Mouse (Mus musculus) myocyte (in vitro differentiated cells): ENCODE measurements at regions not wholly inside any gene's neighbourhood (a gene's known extent, or its start where the extent isn't known, plus 50 kb on each side); places are given as distances from the start of the nearest gene placed in this dataset.
A peak's percentile ranks its signal among the peaks of the same experiment; 100 is the strongest.
"Not testable (repeated sequence)": the region's sequence is repeated elsewhere in the genome, so short reads cannot be mapped to it uniquely, and the experiment has no call there.

Source experiments
- H3K27me3 ChIP-seq: one replicate; pipeline ENCODE4 v1.6.1; 2011; ENCODE audit not compliant: control insufficient read depth, insufficient read depth, insufficient read length
- H3K36me3 ChIP-seq: one replicate; pipeline ENCODE4 v1.6.1; 2011; ENCODE audit not compliant: control insufficient read depth, insufficient read depth
- H3K4me2 ChIP-seq: one replicate; pipeline ENCODE4 v1.6.1; 2011; ENCODE audit warnings: low read depth, control low read depth
- H3K4me3 ChIP-seq: one replicate; pipeline ENCODE4 v1.5.1; 2011; ENCODE audit warnings: mild to moderate bottlenecking, control low read depth, moderate library complexity
- H3K79me2 ChIP-seq: one replicate; pipeline ENCODE4 v1.6.1; 2011; ENCODE audit not compliant: control insufficient read depth, insufficient read depth
- H3ac ChIP-seq: one replicate; pipeline ENCODE4 v1.6.1; 2011; ENCODE audit not compliant: control insufficient read depth, insufficient read length
- CEBPB ChIP-seq: IDR thresholded peaks from 2 replicates; pipeline ENCODE4 v1.6.1; 2011; ENCODE audit warnings: mild to moderate bottlenecking, moderate library complexity; ENCODE audit not compliant: poor library complexity, insufficient read depth, severe bottlenecking
- E2F4 ChIP-seq: IDR thresholded peaks from one replicate; pipeline ENCODE4 v1.6.1; 2011; ENCODE audit warnings: mild to moderate bottlenecking, control low read depth, moderate library complexity; ENCODE audit not compliant: insufficient read depth
- MAX ChIP-seq: IDR thresholded peaks from one replicate; pipeline ENCODE4 v1.6.1; 2011; ENCODE audit warnings: low read depth, mild to moderate bottlenecking, control low read depth
- MYOD1 ChIP-seq, 3 experiments: IDR thresholded peaks; one replicate each; pipeline ENCODE4 v1.6.1; 2011; ENCODE audit warnings: control low read depth in 2 of 3, low read depth in 2 of 3, mild to moderate bottlenecking in 2 of 3, moderate library complexity in 1 of 3; ENCODE audit not compliant: insufficient read length in 2 of 3, control insufficient read depth in 1 of 3
- MYOG ChIP-seq, 3 experiments: IDR thresholded peaks; one replicate each; pipeline ENCODE4 v1.6.1; 2011; ENCODE audit warnings: control low read depth in 2 of 3, low read depth in 2 of 3, mild to moderate bottlenecking in 2 of 3; ENCODE audit not compliant: insufficient read length in 2 of 3, control insufficient read depth in 1 of 3, insufficient read depth in 1 of 3
- POLR2A ChIP-seq: IDR thresholded peaks from one replicate; pipeline ENCODE4 v1.6.1; 2011; ENCODE audit warnings: low read depth, mild to moderate bottlenecking, control low read depth, moderate library complexity; ENCODE audit not compliant: insufficient read length
- POLR2AphosphoS2 ChIP-seq: IDR thresholded peaks from one replicate; pipeline ENCODE4 v1.6.1; 2011; ENCODE audit warnings: low read depth, control low read depth; ENCODE audit not compliant: insufficient read length
- REST ChIP-seq: IDR thresholded peaks from one replicate; pipeline ENCODE4 v1.6.1; 2011; ENCODE audit warnings: mild to moderate bottlenecking, control low read depth, moderate library complexity; ENCODE audit not compliant: insufficient read depth, insufficient read length
- SRF ChIP-seq: IDR thresholded peaks from one replicate; pipeline ENCODE4 v1.6.1; 2011; ENCODE audit warnings: low read depth; ENCODE audit not compliant: control insufficient read depth, insufficient read length
- TCF12 ChIP-seq: IDR thresholded peaks from one replicate; pipeline ENCODE4 v1.6.1; 2011; ENCODE audit warnings: mild to moderate bottlenecking, control low read depth; ENCODE audit not compliant: poor library complexity, insufficient read depth, severe bottlenecking
- TCF3 ChIP-seq: IDR thresholded peaks from one replicate; pipeline ENCODE4 v1.6.1; 2011; ENCODE audit warnings: low read depth, control low read depth; ENCODE audit not compliant: insufficient read length
- USF1 ChIP-seq: IDR thresholded peaks from one replicate; pipeline ENCODE4 v1.6.1; 2011; ENCODE audit warnings: low read depth, mild to moderate bottlenecking, control low read depth, moderate library complexity

DNA sequence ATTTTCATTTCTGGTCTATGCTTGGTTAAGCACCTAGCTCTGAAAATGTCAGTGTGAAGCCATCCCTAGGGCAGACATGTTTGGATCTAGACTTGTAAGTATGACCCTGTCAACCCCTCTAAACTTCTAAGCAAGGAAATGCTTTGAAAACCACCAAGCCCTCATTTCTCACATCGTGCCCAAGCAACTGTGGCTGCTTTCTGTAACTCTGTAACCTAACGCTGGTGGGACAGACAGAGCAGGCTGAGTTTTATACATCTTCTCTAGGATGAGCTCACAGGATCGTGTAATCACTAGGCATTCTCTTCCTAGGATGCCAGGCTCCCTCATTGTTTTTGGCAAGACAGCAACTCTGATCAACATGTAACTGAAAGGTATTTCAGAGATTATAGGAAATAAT is 309.6 kb upstream of the Pkdcc start:
- Histone ChIP-seq H3K4me2 (peak overlapping the region; percentile 81), H3K27me3 (no peaks in the 10 kb centered on the region), H3K36me3 (no peaks in the 10 kb centered on the region), H3K79me2 (no peaks in the 10 kb centered on the region), H3K4me3 (no peak overlapping the region), H3ac (no peak overlapping the region)
- TF ChIP-seq CEBPB (no peak), E2F4 (no peak), TCF12 (no peak), SRF (no peak)

DNA sequence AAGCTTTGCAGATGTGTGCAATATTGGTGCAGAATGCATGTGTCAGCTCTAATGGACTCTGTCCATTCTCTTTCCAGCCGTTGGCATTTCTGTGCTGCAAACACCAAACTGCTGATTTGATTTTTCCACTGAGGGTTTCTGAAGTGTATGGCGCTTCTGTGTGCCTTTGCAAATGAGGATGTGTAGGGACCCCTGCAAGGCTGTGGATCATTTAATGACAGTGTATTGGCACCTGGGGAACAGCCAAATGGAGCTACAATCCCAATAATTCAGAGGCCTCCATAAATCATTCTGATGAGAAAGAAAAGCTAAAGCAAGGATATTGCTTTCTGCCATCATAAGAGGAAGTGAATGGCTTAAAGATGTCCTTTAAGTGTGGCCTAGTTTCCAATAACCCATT is 305.9 kb upstream of the Pkdcc start:
- Histone ChIP-seq H3K4me3 (no peak overlapping the region), H3K79me2 (no peaks in the 10 kb centered on the region), H3ac (no peak overlapping the region), H3K27me3 (no peaks in the 10 kb centered on the region), H3K4me2 (no peak overlapping the region), H3K36me3 (no peaks in the 10 kb centered on the region)
- TF ChIP-seq CEBPB (no peak), POLR2A (no peak), TCF3 (no peak), MYOD1 (IDR thresholded peaks at IDR 0.05; ENCODE audit: control insufficient read depth in 1 of 3, insufficient read length in 2 of 3, low read depth in 2 of 3) (no peak), TCF12 (no peak), REST (no peak), POLR2AphosphoS2 (no peak), MYOG (IDR thresholded peaks at IDR 0.05; ENCODE audit: control insufficient read depth in 1 of 3, insufficient read depth in 1 of 3, insufficient read length in 2 of 3, low read depth in 2 of 3) (no peak), USF1 (no peak), SRF (no peak), E2F4 (no peak), MAX (no peak)

DNA sequence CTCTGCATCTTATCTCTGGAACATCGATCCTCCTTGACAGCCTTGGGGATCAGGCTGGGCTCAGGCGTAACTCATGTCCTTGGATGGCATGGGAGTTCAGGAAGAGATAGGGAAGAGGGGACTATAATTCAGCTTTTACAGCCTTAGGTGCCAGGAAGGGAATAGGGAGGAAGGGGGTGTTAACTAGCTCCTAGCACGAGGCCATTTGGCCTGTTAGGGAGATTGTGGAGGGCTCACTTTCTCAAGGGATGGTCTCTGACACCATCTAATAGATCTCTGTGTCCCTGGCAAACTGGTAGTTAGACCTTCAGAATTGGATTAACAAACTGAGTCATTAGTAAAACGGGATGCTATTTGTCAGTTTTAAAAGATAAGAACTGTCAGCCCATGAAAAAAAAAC is 292.1 kb upstream of the Pkdcc start:
- not testable (repeated sequence) for H3K27me3 ChIP-seq, H3K79me2 ChIP-seq, H3K36me3 ChIP-seq, H3ac ChIP-seq, H3K4me3 ChIP-seq, H3K4me2 ChIP-seq

DNA sequence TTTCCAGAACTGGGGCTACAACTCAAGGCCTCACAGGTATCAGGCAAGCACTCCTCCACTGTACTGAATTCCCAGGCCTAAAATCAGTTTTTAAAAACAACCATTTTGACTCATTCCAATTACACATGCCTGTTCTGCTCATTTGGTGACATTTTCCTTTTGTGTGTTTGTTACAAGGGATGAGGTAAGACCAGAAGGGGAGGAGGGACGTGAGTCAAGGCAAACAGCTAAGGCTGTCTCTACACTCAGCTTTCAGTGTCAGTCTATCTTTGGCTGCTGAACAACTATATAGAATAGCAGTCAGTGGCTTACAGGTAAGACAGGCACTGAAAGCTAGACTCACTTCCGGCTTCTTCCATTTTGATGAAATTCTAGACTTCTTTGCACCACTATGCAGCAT is 289.3 kb upstream of the Pkdcc start:
- Histone ChIP-seq H3K36me3 (no peaks in the 10 kb centered on the region), H3ac (no peak overlapping the region), H3K79me2 (no peaks in the 10 kb centered on the region), H3K27me3 (no peaks in the 10 kb centered on the region), H3K4me2 (no peak overlapping the region), H3K4me3 (no peak overlapping the region)
- TF ChIP-seq TCF3 (no peak), MYOG (IDR thresholded peaks at IDR 0.05; ENCODE audit: control insufficient read depth in 1 of 3, insufficient read depth in 1 of 3, insufficient read length in 2 of 3, low read depth in 2 of 3) (no peak), TCF12 (no peak), MYOD1 (IDR thresholded peaks at IDR 0.05; ENCODE audit: control insufficient read depth in 1 of 3, insufficient read length in 2 of 3, low read depth in 2 of 3) (no peak), USF1 (no peak), SRF (no peak), MAX (no peak), REST (no peak), E2F4 (no peak), POLR2AphosphoS2 (no peak), POLR2A (no peak), CEBPB (no peak)

DNA sequence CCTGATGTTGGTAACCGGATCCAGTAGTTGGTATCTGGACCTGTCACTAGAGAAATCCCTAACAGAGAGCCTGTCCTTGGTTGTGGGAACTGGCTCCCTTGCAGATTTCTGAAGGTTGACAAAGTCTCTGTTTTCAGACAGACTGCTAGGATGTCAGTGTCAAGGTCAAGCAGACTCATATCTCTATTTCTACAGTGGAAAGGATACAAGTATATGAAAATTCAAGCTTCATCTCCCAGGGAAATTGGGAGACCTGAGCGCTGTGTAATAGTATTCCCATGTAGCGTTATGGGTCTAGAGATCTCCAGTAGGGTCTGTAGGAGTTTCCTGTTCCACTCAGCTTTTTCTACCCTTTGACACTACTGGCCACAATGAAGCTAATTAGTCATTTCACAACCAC is 287.4 kb upstream of the Pkdcc start:
- Histone ChIP-seq H3K36me3 (no peaks in the 10 kb centered on the region), H3K4me3 (no peak overlapping the region), H3K27me3 (no peaks in the 10 kb centered on the region), H3K79me2 (no peaks in the 10 kb centered on the region), H3ac (no peak overlapping the region), H3K4me2 (no peak overlapping the region)
- TF ChIP-seq E2F4, result no peak
- TF ChIP-seq USF1, result no peak
- TF ChIP-seq TCF3, result no peak
- TF ChIP-seq REST, result no peak
- TF ChIP-seq MYOD1 (IDR thresholded peaks at IDR 0.05; ENCODE audit: control insufficient read depth in 1 of 3, insufficient read length in 2 of 3, low read depth in 2 of 3), result no peak
- TF ChIP-seq MYOG (IDR thresholded peaks at IDR 0.05; ENCODE audit: control insufficient read depth in 1 of 3, insufficient read depth in 1 of 3, insufficient read length in 2 of 3, low read depth in 2 of 3), result no peak
- no peak for TF ChIP-seq SRF
- TF ChIP-seq POLR2A, result no peak
- TF ChIP-seq CEBPB, result no peak
- no peak for TF ChIP-seq POLR2AphosphoS2
- no peak for TF ChIP-seq MAX
- TF ChIP-seq TCF12, result no peak
